Mouse (Mus musculus): ENCODE data around the gene Hebp1. TPM values are rescaled to one million over a fixed set of nuclear protein-coding genes. Genes with fewer than 3 reads are reported as not detected.

The Hebp1 gene
- total RNA-seq, 2 experiments from 2014 or later, result 42.9 to 55.6 TPM

- intact Hi-C loops (cut with DNase I), result no loop called here
- peak; percentile 54 to 59 for DNase-seq (ENCODE audit: low spot score in 2 of 2)
Observed at GRCm38 (mm10) chr6:135200122-135200957, 2.5 kb upstream of the Hebp1 start.

DNA sequence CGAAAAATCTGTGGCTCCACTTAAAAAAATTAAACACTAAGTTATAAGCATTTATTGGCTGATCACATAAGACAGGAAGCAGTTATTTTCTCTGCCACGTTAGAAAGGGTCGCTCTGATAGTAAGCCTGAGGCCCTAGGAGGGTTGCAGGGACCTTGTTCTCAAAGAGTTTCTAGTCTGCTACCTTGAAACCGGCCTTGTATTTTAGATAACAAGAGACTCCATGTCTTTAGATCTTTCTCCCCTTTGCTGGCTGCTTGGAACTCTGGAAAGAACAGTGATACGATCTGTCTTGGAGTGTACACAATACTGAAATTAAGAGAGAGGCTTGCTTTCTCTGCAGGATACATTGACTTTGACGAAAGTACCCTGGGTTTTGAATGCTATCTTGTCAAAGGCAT is 904 bp upstream of the Hebp1 start:
- intact Hi-C loops (cut with DNase I), result loop anchor here (5.0 kb wide), 1 partner anchor 46 kb away; no protein-coding TSS in a partner anchor
- no peak for DNase-seq (ENCODE audit: low spot score in 2 of 2)

DNA sequence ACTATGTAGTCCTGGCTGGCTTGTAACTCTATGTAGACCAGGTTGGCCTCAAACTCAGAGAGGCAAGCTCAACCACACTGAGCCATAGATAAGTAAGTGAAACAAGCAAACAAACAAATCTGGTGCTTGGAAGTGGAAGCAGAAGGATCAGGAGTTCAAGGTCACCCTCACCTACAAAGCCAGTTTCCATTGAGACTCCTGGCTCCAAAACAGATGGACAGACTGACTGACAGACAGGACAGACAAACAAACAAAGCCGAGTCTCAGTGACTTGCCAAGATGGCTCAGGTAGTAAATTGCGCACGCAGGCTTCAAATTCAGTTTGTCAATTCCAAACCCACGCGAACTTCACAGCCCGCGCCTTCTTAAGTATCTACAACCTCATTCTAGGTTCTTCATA is 376 bp downstream of the Hebp1 start:
- intact Hi-C loops (cut with DNase I), result loop anchor here (5.0 kb wide), 1 partner anchor 45 kb away; no protein-coding TSS in a partner anchor

DNA sequence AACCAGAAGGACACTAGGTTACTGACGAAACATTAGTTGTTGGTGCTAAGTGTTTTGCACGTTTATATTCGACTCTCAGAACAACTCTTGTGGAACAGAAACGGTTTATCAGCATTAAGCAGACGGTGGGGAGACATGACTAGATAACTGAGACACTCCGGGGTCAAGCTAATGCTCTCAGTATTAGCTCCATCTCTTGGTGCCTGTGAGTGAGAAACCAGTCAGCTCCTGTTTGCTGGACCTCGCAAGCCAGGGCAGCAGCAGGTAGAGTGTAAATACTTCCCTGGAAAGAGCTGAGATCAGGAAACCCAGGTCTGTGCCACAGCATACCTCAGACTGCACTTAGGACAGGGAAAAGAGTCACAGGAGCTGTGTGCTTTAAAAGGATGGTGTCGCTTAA is 1.1 kb downstream of the Hebp1 start:
- DNase-seq (ENCODE audit: low spot score in 2 of 2), result no peak
- intact Hi-C loops (cut with DNase I), result loop anchor here (5.0 kb wide), 1 partner anchor 44 kb away; no protein-coding TSS in a partner anchor

More for the DNA sequence above, 376 bp downstream of the Hebp1 start:
- no peak for DNase-seq (ENCODE audit: low spot score in 2 of 2)

GRCm38 (mm10) chr6:135194907-135195306 is 2.9 kb downstream of the Hebp1 start:
- intact Hi-C loops (cut with DNase I), result loop anchor here (5.0 kb wide), 1 partner anchor 43 kb away; no protein-coding TSS in a partner anchor
- no peak for DNase-seq (ENCODE audit: low spot score in 2 of 2)

DNA sequence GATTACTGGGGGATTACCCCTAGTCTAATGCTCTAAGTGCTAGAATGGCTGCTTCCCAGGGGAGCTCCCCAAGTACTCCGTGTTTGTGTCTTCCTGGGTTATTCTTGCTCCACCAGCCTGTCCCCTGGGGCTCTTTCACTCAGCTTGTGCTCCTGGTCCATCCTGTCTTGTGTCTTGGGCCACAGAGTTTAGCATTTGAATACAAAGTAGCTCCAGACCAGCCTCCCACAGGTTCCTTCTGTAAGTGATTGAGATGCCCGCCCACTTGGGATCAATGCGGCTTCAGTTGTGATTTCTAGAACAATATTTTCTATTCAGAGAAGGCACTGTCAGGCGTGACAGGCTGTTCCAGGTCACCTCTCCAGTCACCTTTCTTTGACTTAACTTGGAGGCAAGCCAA is 4.1 kb downstream of the Hebp1 start:
- no peak for DNase-seq (ENCODE audit: low spot score in 2 of 2)
- intact Hi-C loops (cut with DNase I), result no loop called here

DNA sequence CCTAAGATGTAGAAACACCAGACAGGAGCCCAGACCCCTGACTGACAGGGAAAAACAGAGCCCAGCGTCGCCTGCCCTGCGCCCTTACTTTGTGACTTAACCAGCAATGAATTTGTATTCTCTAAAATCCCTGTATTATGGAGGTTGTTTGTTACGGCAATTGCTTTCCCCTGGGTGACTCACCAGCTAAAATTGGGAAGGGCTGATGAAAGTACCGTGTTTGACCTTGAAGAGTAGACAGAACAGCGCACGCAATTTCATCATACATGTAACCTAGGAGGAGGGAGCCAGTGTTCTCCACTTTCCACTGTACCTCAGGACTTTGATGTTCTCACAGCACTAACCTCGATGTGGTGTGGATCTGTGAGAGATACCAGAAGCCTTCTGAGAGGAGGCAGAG is 4.8 kb downstream of the Hebp1 start:
- intact Hi-C loops (cut with DNase I), result no loop called here
- no peak for DNase-seq (ENCODE audit: low spot score in 2 of 2)

DNA sequence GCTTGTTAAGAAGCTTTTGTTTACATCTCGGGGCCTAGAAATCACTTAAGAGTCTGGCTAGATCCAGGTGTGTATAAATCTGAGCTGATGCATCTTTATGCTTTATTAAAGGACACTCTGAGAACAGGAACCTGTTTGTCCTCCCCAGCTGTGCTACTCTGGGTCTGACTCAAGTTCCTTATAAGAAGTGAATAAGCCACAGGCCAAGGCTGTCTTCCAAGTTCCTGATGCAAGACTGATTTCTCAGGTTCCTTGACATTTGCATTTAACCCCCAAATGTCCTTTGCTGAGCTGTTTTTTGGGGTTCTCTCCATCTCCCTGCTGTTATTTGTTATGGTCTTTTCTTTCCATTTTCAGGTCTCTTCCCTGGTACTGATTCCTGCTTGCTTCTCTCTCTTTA is 5.9 kb downstream of the Hebp1 start:
- intact Hi-C loops (cut with DNase I), result no loop called here
- DNase-seq (ENCODE audit: low spot score in 2 of 2), result no peak

GRCm38 (mm10) chr6:135190122-135190521 is 7.7 kb downstream of the Hebp1 start:
- DNase-seq (ENCODE audit: low spot score in 2 of 2), result no peak
- intact Hi-C loops (cut with DNase I), result no loop called here

DNA sequence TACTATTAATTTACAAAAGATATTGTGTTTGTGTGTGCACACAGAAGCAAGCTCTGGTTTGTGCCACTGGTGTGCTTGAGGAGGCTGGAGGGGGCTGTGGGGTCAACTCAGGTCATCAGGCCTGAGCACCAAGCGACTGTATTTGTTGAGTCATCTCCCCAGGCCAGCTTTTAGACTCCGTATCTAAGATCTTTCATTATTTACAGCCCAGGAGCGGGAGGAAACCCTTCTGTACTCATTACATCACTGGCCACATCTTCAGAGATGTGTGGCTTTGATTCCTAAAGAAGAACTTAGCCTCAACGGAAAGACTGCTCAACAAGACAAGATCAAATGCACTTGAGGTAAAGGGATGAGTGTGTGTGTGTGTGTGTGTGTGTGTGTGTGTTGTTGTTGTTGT is 9.2 kb downstream of the Hebp1 start:
- DNase-seq (ENCODE audit: low spot score in 2 of 2), result no peak
- intact Hi-C loops (cut with DNase I), result no loop called here

DNA sequence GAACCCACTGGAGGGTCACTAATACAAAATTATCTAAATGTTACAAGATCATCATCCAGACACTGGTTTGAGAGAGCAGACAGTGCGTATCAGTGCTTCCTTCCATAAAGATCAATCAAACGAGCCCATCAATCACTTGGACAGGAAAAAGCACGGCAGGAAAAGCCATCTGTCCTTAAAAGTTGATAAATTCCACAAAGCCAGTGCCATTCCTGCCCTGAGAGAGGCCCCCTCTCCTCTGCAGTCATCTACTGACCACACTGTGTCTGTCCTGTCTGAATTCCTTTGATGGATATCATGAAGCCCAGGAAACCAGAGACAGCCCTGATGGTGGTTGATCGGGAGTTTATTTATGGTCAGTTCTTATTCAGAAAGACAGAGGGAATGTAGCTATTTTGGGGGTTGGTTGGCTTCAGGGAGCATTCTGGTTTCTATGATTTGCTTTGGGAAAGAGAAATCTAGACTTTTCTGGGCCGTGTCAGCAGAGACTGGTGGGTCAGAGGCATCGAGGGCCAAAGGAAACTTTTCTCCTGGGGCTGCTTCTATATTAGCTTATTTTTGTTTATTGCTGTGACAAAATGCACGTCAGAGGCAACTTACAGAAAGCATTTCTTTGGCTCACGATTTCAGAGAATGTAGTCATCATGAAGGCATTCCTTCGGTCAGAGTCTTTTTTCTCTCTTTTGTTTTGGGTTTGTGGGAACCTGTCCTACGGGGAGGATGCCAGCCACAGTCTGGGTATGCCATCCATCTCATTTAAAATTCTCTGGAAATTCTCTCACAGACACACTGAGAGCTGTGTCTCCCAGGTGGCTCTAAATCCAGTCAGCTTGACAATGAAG is 10.5 kb downstream of the Hebp1 start:
- no peak for DNase-seq (ENCODE audit: low spot score in 2 of 2)
- intact Hi-C loops (cut with DNase I), result no loop called here

DNA sequence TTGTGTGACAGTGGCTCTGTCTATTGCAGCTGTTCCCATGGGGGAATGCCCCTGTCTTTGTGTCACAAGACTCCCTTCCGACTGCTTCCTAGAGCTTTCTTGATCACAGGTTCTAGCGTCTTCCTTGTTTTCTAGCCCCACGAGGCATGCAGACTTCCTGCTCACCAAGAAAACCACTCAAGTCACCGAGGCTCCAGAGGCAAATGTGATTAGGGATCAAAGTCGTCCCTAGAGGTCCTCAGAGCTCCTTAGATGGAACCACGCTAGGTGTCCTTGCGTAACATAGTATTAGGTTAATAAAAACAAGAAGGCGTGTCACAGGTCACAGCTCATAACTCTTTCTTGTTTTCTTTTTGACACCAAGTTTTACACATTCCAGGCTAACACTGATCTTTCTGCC is 13.9 kb downstream of the Hebp1 start:
- intact Hi-C loops (cut with DNase I), result no loop called here
- DNase-seq (ENCODE audit: low spot score in 2 of 2), result no peak

DNA sequence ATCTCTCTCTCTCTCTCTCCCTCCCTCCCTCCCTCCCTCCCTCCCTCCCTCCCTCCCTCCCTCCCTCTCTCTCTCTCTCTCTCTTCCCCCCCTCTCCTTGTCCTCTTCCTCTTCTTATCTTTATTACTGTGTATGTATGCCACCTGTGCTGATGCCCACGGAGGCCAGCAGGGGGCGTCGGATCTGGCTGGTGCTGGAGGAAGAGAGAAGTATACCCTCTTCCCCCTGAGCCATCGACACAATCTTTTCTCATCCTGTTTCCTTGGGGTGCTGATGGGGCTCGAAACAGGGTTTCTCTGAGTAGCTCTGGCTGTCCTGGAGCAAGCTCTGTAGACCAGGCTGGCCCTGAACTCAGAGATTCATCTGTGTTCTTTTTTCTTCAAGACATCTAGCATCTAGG is 14.9 kb downstream of the Hebp1 start:
- no peak for DNase-seq (ENCODE audit: low spot score in 2 of 2)
- intact Hi-C loops (cut with DNase I), result no loop called here

DNA sequence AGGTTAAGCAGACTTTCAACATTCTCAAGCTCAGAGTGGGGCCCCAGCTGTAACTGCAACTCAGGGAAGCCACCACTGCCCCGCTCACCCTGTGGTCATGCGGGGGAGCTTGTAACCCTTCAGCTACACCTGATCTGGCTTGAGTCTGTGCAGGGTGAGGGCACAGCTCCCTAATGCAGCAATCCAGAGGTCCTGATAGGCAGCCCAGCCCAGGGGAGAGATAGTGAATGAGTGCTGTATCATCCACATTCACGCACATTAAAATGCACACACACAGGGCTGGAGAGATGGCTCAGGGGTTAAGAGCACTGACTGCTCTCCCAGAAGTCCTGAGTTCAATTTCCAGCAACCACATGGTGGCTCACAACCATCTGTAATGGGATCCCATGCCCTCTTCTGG is 19.2 kb downstream of the Hebp1 start:
- no peak for DNase-seq (ENCODE audit: low spot score in 2 of 2)
- intact Hi-C loops (cut with DNase I), result no loop called here

DNA sequence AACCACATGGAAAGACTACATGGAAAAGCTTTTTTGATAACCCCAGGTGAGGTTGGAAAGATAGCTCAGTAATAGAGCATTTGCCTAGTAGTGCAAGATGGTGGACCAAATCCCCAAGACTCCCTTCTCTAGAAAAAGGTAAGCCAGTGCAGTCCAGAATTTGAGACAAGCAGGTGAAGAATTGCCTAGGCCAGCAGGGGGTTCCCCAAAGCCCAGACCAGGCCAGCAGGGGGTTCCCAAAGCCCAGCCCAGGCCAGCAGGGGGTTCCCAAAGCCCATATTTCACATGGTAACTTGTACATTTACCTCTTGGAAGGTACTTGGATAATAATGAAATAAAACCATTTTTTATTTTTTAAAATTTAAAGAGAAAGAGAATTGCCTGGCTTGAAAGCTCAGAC is 20.6 kb downstream of the Hebp1 start:
- intact Hi-C loops (cut with DNase I), result no loop called here

DNA sequence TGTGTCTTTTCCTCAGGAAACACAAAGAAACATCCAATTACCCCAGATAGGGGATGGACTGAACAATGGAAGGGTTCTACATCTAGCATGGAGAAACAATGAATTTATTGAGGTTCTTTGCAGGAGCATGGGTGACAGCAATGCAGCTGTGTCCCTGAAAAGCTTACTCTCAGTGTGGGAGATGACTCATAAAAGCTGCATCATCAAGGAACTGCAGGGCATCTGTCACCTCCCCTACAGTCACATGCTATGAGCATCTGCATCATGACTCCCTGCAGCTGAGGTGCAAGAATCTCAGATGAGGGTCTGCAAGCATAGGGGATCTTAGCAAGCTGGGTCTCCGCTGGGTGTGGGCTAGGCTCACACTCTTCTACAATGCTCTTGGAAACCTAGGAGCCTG is 22.8 kb downstream of the Hebp1 start:
- DNase-seq (ENCODE audit: low spot score in 2 of 2), result peak in 1 of 2 experiments; percentile 25
- intact Hi-C loops (cut with DNase I), result no loop called here

More for the DNA sequence above, 20.6 kb downstream of the Hebp1 start:
- no peak for DNase-seq (ENCODE audit: low spot score in 2 of 2)

DNA sequence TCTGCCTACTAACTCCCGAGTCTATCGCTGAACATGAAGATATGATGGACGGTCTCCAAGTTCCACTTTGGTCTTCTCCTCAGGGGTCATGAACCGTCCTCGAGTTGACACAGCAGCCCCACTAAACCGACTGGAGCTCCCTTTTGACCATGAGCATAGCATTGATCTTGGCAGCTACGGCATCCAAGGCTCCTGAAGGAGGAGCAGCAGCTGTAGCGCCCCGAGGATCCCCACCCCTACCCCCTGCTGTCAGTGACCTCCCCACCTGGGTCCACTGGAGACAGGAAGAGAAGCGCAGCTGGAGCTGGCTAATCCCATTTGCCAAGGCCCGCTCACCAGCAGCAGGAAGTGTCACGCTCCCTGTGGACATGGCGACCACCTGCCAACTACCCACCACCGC is 26.1 kb downstream of the Hebp1 start:
- DNase-seq (ENCODE audit: low spot score in 2 of 2), result no peak
- intact Hi-C loops (cut with DNase I), result no loop called here

DNA sequence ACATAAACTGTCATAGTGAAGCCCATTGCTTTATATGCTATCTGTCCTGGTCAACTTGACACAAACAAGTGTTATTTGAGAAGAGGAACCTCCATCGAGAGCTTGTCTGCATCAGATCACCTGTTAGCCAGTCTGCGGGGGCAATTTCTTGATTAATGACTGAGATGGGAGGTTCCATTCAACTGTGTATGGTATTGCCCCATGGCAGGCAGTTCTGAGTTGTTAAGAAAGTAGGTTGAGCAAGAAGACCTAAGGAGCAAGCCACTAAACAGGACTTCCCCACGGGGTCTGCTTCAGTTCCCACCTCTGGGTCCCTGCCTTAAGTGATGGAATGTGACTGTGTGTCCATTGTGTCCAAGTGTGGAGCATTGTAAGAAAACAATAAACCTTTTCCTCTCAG is 28.6 kb downstream of the Hebp1 start:
- no peak for DNase-seq (ENCODE audit: low spot score in 2 of 2)
- intact Hi-C loops (cut with DNase I), result no loop called here

DNA sequence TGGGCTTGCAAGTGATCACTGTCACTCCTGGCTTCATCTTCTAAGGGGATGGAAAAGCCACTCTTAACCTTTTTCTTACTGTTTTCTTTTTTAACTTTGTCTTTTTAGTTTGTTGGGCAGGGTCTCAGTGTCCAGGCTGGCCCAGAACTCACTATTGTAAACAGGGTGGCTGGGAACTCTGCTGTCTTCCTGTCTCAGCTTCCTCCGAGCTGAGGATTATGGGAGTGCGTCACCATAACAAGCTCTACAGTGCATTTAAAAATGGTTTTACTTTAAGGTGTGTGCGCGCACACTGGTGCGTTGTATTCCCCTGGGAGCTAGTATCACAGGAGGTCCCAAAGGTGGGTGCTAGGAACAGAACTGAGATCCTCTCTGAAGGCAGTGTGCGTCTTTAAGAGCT is 29.4 kb downstream of the Hebp1 start:
- intact Hi-C loops (cut with DNase I), result no loop called here
- no peak for DNase-seq (ENCODE audit: low spot score in 2 of 2)

DNA sequence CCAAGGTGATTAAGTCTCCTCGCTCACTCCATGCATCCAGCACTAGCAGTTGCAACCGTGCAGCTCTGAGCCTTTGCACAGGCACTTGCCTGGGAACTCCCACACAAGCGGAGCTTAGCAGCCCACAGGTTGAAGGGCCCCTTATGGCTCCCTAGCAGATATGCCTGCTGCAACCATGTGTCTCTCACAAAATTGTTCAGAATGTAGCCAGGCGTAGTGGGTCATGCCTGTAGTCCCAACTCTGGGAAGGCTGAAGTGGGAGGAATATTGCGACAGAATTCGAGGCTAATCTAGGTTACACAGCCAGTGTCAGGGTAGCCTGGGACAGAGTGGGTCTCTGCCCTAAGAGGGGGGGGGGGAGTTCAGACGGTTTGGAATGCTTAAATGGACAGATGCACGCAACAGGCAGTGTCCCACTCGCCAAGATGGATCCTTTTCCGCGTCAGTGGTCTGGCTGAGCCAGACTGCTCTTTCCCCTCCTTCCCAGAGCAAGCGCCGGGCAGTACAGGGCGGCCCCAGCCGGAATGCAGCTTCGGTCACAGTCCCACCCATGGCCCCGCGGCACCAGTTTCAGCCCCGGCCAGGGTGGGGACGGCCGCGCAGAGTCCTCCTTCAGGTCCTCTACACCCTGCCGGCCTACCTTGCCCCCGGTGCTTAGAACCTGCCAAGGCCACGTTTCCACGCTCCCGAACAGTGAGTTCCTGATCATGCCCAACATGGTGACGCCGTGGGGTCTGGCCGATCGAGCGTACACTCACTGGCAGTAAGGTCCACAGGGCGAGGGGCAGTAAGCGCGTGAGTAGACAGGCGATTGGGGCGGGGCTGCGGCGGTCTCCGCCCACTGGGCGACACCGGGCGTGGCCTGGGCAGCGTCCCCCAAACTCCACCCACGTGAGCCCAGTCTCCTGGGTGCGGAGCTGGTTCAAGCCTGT is 30.2 kb downstream of the Hebp1 start:
- peak; percentile 74 for DNase-seq (ENCODE audit: low spot score in 2 of 2)
- intact Hi-C loops (cut with DNase I), result no loop called here

Measured in left cerebral cortex, postnatal 36 days (tissue).